Mouse (Mus musculus) forebrain, embryonic 10.5 days (tissue): ENCODE results near the gene Gnat1. TPM values are rescaled to one million over a fixed set of nuclear protein-coding genes. Genes with fewer than 3 reads are reported as not detected.
"Not testable (repeated sequence)": the region's sequence is repeated elsewhere in the genome, so short reads cannot be mapped to it uniquely, and the experiment has no call there.

Experiments used
- DNase-seq: peaks from one replicate; pipeline ENCODE4 v3.0.0-alpha.2; 2017; ENCODE audit warnings: low spot score; ENCODE audit errors: extremely low spot score
- H3K27ac ChIP-seq: fragments of 300-500 bp; sonication (generic); 2 replicates; pipeline ENCODE4 v1.5.1; 2016; ENCODE audit warnings: mild to moderate bottlenecking
- H3K27me3 ChIP-seq: fragments of 300-500 bp; sonication (generic); 2 replicates; pipeline ENCODE4 v1.6.1; 2016; ENCODE audit warnings: mild to moderate bottlenecking; ENCODE audit not compliant: poor library complexity, severe bottlenecking
- H3K36me3 ChIP-seq: fragments of 300-500 bp; sonication (generic); replicated peaks from 2 replicates; pipeline ENCODE4 v1.6.1; 2016; ENCODE audit warnings: mild to moderate bottlenecking, moderate library complexity
- H3K4me1 ChIP-seq: fragments of 300-500 bp; sonication (generic); 2 replicates; pipeline ENCODE4 v1.6.1; 2016
- H3K4me3 ChIP-seq: fragments of 300-500 bp; sonication (generic); 2 replicates; pipeline ENCODE4 v1.5.1; 2016; ENCODE audit warnings: mild to moderate bottlenecking, moderate library complexity
- H3K9me3 ChIP-seq: fragments of 300-500 bp; sonication (generic); 2 replicates; pipeline ENCODE4 v1.6.1; 2016; ENCODE audit warnings: mild to moderate bottlenecking, moderate library complexity
- WGBS: fragments of 180-500 bp; shearing (Covaris S2); methylation state at CpG from one replicate; pipeline ENCODE4 v1.1.7; 2016; 5-methylcytosine and 5-hydroxymethylcytosine counted together
- polyA plus RNA-seq: library from polyadenylated mRNA; unstranded; fragments of >200 nt; fragmentation: Nextera tagmentation; extraction: Ambion mirVana; gene quantifications from 2 replicates; pipeline ENCODE4 v1.2.1, GENCODE M21; 2016

Gene Gnat1
- polyA plus RNA-seq, 1 experiment from 2014 or later = 4.1 TPM

DNA sequence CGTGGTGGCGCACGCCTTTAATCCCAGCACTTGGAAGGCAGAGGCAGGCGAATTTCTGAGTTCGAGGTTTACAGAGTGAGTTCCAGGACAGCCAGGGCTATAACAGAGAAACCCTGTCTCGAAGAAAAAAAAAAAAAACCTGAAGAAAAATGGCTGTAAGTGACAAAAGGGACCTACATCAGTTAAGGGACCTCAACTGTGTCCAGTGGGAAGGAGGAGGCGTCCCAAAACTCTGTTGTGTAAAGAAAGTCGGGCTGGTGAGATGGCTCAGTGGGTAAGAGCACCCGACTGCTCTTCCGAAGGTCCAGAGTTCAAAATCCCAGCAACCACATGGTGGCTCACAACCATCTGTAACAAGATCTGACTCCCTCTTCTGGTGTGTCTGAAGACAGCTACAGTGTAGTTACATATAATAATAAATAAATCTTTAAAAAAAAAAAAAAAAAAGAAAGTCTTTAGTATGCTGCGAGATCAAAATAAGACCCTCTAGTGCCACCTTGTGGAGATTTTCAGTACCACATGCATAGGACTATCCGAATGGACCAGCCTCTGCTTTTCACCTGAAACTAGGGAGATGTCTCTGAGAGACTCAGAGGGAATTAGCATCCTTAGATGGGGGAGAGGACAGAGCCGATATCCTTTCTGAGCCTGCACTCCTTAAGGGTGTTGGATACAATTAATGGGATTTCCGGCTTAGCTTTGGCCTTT is 1.5 kb downstream of the Gnat1 start:
- Histone ChIP-seq H3K36me3 (peaks cover 16% of the 10 kb centered on the region), H3K4me1 (peaks cover 36% of the 10 kb centered on the region), H3K27me3 (peaks cover 49% of the 10 kb centered on the region), H3K4me3 (0 out of 2 replicates have a peak overlapping the region, but pooled peaks have one; percentile 3)
- H3K9me3 ChIP-seq, H3K27ac ChIP-seq: not testable (repeated sequence)
- peak; percentile 66 for DNase-seq
- WGBS = 41% methylated on average over 14 of the region's 14 CpGs

DNA sequence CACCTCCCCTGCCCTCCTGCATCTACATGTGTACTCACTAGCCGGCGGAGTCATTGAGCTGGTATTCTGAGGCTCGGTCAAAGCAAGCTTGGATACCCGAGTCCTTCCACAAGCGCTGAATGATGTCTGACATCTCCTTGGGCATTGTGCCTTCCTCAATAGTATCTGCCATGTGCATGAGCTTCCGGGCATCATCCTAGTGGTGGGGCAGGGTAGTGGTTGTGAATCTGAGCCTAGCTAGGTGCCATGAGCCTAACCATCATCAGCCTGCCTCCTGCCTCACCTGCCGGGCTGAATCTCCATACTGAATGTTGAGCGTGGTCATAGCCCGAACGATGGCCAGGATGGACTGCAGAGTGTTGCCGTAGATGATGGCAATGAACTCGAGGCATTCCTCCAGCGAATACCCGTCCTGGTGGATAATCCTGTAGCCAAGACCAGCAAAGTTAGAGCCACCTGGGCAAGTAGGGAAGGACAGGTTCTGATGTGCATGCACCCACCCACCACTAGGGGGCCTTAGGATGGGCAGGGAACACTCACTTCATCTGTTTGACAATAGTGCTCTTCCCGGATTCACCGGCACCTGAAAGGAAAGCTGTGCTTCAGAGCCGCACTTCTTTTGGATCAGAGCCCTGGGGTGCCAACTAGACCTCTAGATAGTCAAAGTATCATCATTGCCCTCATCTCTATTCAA is 2.3 kb downstream of the Gnat1 start:
- 22% methylated on average over 17 of the region's 17 CpGs for WGBS
- peaks cover 32% of the 10 kb centered on the region for H3K4me1 ChIP-seq
- no peak overlapping the region for H3K27ac ChIP-seq
- peaks cover 49% of the 10 kb centered on the region for H3K27me3 ChIP-seq
- DNase-seq = peak; percentile 58
- H3K4me3 ChIP-seq = peak overlapping the region; percentile 49; the same call in 1 of the 2 replicates
- H3K9me3 ChIP-seq = no peaks in the 10 kb centered on the region
- H3K36me3 ChIP-seq = peaks cover 9% of the 10 kb centered on the region

DNA sequence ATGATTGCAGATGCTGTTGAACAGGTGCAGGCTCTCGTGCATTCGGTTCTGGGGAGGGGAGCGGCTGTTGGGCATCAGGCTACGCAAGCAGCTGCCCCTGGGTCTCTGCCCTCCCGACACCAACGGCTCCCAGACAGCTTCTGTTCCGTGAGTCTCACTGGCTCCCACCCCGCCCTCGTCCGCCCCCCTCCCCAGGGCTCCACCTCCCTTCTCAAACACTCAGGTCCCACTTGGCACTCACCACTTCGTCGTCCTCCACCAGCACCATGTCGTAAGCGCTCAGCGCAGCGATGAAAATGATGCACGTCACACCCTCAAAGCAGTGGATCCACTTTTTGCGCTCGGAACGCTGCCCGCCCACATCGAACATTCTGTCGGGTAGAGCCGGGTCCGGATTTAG is 3.2 kb downstream of the Gnat1 start:
- peak overlapping the region; percentile 61 for H3K27ac ChIP-seq
- H3K4me1 ChIP-seq = peaks cover 33% of the 10 kb centered on the region
- H3K27me3 ChIP-seq = peaks cover 54% of the 10 kb centered on the region
- H3K4me3 ChIP-seq = peak overlapping the region; percentile 49
- 2% methylated on average over 25 of the region's 25 CpGs for WGBS
- H3K36me3 ChIP-seq = 0 out of 2 replicates have a peak, but pooled peaks cover under 1% of the 10 kb centered on the region
- peak; percentile 38 for DNase-seq
- no peaks in the 10 kb centered on the region for H3K9me3 ChIP-seq

DNA sequence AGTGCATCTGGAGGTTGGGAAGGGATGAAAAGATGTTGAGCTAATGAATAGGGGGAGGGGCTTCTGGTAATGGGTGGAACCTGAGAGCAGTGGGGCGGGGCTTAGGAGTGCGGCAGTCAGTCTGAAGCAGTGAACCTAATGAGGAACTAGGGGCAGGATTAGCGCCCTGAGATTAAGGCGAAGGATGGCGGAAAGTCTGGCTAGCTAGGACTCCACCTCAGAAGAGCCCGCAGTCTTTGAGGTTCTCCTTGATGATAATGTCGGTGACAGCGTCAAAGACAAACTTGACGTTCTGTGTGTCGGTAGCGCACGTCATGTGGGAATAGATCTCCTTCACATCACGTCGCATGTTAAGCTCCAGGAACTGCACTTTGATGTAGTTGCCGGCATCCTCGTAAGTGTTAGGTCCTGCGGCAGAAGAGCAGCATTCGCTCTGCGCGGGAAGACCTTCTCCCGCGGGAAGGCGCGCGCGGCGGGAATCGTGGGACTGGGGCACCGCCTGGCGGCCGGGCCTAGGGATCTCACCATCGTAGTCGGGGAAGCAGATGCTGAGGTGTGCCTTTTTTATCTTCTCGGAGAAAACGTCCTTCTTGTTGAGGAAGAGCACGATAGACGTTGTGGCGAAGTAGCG is 3.7 kb downstream of the Gnat1 start:
- WGBS = under 1% methylated on average over 39 of the region's 39 CpGs
- Histone ChIP-seq H3K36me3 (no peaks in the 10 kb centered on the region), H3K4me3 (peak overlapping the region; percentile 49), H3K9me3 (no peaks in the 10 kb centered on the region), H3K27ac (peak overlapping the region; percentile 61), H3K4me1 (peaks cover 33% of the 10 kb centered on the region), H3K27me3 (peaks cover 54% of the 10 kb centered on the region)
- DNase-seq = peak; percentile 84

DNA sequence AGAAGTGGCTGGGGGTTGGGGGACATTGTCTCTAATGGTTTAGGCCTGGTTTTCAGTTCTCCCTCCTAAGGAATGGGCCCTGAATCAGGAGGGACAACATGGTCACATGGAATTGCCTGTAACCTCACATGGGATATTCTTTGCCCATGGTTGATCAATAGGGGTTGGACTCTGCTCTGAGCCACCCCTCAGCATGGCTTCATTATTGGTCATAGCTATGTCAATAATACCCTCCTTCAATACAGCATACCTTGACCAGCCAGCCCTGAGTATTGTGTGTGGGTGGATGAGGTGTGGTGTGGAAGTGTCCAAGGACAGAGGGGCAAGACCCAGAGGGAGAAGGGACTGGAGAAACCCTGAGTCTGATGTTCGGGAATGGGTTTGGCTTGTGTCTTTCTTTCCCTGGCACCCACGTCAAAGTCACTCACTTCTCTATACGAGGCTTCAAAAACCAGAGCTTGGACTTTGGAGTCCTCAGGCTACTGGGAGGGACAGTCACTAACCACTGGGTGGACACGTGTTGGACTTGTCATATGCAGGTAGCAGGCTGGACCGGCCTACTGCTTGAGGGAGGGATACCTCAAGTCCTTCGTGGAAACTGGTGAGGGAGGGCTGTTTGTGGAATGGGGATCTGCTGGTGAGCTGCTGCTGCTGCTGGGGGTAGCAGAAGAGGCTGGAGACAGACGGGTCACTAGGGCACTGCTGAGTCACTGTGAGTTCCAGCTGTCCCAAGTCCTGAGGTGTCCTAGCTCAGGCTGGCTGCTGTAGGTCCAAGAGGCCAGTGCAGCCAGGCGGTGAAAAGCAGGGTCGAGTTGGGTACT is 4.7 kb downstream of the Gnat1 start:
- Histone ChIP-seq H3K36me3 (no peaks in the 10 kb centered on the region), H3K9me3 (no peaks in the 10 kb centered on the region), H3K4me1 (peaks cover 42% of the 10 kb centered on the region), H3K27ac (peak overlapping the region; percentile 61; the same call in 1 of the 2 replicates), H3K4me3 (no peak overlapping the region), H3K27me3 (peaks cover 64% of the 10 kb centered on the region)
- WGBS = 55% methylated on average over 9 of the region's 9 CpGs
- DNase-seq = no peak

DNA sequence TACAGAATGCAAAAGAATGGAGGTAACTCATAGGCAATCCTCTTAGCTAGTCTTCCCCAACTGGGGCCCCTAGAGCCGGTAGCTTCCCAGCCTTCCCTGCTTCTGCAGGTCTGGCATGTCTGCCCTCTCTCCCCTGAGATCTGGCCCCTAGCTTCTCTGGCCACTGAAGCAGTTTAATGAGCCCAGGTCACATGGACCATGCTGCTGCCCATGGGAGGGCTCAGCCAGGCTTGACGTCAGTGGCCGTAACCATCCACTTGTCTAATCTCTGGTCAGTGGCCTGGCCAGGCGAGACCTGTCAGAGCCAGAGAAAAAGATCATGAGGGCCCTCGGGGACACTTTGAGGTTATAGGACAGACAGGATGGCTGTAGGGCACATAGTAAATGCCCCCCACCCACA is 9.3 kb downstream of the Gnat1 start:
- Histone ChIP-seq H3K27me3 (peaks cover 78% of the 10 kb centered on the region), H3K4me1 (peaks cover 63% of the 10 kb centered on the region), H3K27ac (peak overlapping the region; percentile 48), H3K9me3 (no peaks in the 10 kb centered on the region), H3K36me3 (no peaks in the 10 kb centered on the region), H3K4me3 (no peak overlapping the region)
- no peak for DNase-seq
- WGBS = 65% methylated on average over 5 of the region's 5 CpGs

DNA sequence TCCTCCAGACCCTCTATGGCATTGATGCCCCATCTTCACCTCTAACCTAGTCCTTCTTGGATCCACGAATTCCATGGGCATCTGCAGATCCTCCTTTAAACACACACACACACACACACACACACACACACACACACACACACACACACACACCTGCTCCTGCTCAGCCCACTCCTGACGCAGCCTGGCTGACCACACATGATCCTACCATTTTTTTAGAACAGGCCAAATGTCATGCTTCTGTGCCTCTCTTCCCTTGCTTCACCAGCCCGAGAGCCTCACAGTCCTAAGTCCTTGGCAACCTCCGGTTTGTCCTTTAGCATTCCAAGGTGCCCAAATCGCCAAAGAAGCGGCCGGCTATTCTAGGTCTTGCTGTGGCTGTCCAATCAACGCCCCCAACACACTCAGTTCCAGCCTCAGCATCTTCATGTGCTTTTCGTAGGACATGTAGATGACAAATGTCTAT is 10.0 kb downstream of the Gnat1 start, which contains the start of gene Slc38a3:
Gene Slc38a3 (minus strand): TSS at position 51 of the 466 bp plus-strand sequence.
- H3K36me3 ChIP-seq = no peaks in the 10 kb centered on the region
- DNase-seq = no peak
- H3K27ac ChIP-seq = peak within 1 kb of the TSS; percentile 80
- H3K9me3 ChIP-seq = no peaks in the 10 kb centered on the region
- peaks cover 77% of the 10 kb centered on the region for H3K27me3 ChIP-seq
- 87% methylated on average over 9 of the region's 9 CpGs for WGBS
- H3K4me3 ChIP-seq = no peak within 1 kb of the TSS
- peaks cover 64% of the 10 kb centered on the region for H3K4me1 ChIP-seq

DNA sequence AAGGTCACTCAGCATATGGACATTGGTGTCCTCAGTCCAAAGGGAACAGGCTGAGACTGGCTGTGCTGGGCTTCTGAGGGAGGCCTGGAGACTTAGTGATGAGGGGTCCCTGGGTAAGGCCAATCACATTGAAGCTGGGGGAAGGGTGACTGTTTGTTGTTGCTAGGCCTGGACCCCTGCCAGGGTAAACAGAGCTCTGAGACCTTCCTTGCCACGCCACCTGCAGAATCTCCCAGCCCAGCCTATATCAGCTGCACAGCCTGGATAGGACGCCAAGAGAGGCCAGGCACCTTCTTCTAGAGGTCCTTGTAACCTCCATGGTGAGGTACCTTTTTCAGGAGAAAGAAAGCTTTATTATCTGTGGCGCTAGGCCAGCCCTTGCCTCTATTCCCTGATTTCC is 10.6 kb downstream of the Gnat1 start:
- DNase-seq = no peak
- H3K27me3 ChIP-seq = peaks cover 71% of the 10 kb centered on the region
- H3K4me3 ChIP-seq = no peak overlapping the region
- H3K4me1 ChIP-seq = peaks cover 67% of the 10 kb centered on the region
- H3K9me3 ChIP-seq = no peaks in the 10 kb centered on the region
- H3K27ac ChIP-seq = no peak overlapping the region
- WGBS = 67% methylated on average over 3 of the region's 3 CpGs
- no peaks in the 10 kb centered on the region for H3K36me3 ChIP-seq

DNA sequence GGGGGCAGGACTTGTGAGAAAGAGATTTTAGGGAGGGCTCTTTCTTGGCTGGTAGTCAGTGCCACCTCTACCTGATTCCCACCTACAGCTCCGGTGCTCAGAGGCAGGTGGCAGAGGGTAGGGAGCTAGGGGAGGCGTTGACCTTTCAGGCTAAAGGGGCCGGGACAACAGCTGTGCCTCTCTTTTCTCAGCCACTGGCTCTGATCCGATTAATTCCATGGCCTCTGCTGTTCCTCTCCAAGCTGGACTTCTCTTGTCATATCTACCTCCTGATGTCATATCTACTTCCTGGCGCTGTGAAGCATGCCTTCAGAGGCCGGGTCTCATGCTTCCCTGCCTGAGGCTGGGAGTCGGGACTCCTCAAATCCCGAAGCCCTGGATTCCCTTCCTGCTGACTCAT is 11.5 kb downstream of the Gnat1 start:
- no peak for DNase-seq
- peaks cover 76% of the 10 kb centered on the region for H3K4me1 ChIP-seq
- WGBS = 24% methylated on average over 8 of the region's 8 CpGs
- H3K9me3 ChIP-seq = no peaks in the 10 kb centered on the region
- peak overlapping the region; percentile 60; the same call in 1 of the 2 replicates for H3K4me3 ChIP-seq
- peak overlapping the region; percentile 80; the same call in 1 of the 2 replicates for H3K27ac ChIP-seq
- peaks cover 66% of the 10 kb centered on the region for H3K27me3 ChIP-seq
- H3K36me3 ChIP-seq = no peaks in the 10 kb centered on the region

DNA sequence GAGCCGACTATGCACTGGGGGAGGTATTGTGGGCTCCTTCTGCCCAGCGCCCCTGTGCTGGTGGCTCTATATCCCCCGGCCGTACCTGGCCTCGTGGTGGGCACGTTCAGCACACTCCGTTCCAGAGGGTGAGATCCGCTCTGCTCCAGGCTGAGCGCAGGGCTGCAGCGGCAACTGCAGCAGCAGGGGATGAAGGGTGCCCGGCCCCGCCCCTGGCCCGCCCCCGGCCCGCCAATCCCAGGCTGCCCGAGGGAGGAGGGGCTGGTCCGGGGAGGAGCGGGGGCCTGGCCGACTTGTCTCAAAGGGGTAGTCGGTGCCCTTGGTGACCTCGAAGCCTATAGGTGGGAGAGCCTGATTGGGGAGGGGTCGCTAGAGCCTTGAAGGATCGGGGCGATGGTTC is 12.3 kb downstream of the Gnat1 start:
- no peaks in the 10 kb centered on the region for H3K9me3 ChIP-seq
- H3K4me1 ChIP-seq = peaks cover 84% of the 10 kb centered on the region
- peak overlapping the region; percentile 80 for H3K27ac ChIP-seq
- H3K4me3 ChIP-seq = peak overlapping the region; percentile 60
- H3K27me3 ChIP-seq = peaks cover 66% of the 10 kb centered on the region
- no peaks in the 10 kb centered on the region for H3K36me3 ChIP-seq
- under 1% methylated on average over 24 of the region's 24 CpGs for WGBS
- DNase-seq = peak; percentile 81

DNA sequence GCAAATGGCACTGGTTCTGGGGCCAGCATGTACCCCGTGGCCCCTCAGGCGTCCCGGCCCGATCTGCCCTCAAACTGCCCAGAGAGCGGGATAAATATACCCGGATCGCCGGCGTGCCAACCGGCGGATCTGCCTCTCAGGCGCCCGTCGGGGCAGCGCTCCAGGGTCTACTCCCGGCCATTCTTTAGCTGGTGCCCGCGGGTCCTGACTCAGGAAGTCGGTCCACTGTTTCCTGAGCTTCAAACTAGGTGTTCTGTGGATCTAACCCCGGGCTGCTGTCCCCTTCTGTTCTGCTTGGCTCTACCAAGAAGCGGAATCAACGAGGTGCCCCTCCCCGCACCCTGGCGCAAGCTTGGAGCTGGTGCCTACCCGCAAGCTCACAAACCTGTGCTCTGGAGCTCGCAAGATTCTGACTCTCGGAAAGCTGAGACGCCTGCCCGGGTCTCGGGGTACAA is 12.7 kb downstream of the Gnat1 start:
- Histone ChIP-seq H3K4me3 (peak overlapping the region; percentile 60), H3K9me3 (no peaks in the 10 kb centered on the region), H3K36me3 (no peaks in the 10 kb centered on the region), H3K27me3 (peaks cover 66% of the 10 kb centered on the region), H3K4me1 (peaks cover 87% of the 10 kb centered on the region), H3K27ac (peak overlapping the region; percentile 80)
- DNase-seq = no peak
- 1% methylated on average over 30 of the region's 30 CpGs for WGBS

DNA sequence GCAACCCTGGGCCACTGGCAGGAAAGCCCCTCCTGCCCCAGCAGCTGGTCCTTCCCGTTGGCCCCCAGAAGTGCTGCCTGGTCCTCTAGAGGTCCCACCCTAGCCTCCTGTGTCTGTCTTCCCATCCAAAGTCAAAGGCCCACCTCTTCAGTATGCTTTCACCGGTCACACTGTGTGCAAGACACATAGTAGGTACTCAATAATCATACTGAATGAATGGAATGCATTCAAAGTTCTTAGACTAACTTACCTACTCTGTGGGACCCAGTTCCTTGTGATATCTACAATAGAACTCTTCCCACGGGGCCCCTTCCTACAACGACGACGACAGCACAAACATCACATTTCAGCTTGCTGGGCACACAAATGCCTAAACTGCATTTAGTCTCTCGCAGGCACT is 14.2 kb downstream of the Gnat1 start:
- no peak overlapping the region for H3K27ac ChIP-seq
- H3K36me3 ChIP-seq = no peaks in the 10 kb centered on the region
- peaks cover 56% of the 10 kb centered on the region for H3K27me3 ChIP-seq
- no peaks in the 10 kb centered on the region for H3K9me3 ChIP-seq
- H3K4me3 ChIP-seq = no peak overlapping the region
- DNase-seq = no peak
- peaks cover 79% of the 10 kb centered on the region for H3K4me1 ChIP-seq
- 90% methylated on average over 7 of the region's 7 CpGs for WGBS
